Mouse (Mus musculus): ENCODE measurements around the gene Itgbl1. TPM values are rescaled to one million over a fixed set of nuclear protein-coding genes. Genes with fewer than 3 reads are reported as not detected.

The Itgbl1 gene
- polyA plus RNA-seq, 1 experiment = 0.06 TPM

GRCm38 (mm10) chr14:123751017-123751416 is 91.2 kb downstream of the Itgbl1 start:
- H3K27me3 ChIP-seq (ENCODE audit: control insufficient read depth, insufficient read depth, insufficient read length) = no peaks in the 10 kb centered on the region
- TF ChIP-seq MYOD1 (IDR thresholded peaks at IDR 0.05; ENCODE audit: control insufficient read depth, insufficient read length, low read depth) = no peak
- TF ChIP-seq CTCF (IDR thresholded peaks at IDR 0.05; ENCODE audit: control insufficient read depth, insufficient read depth, insufficient read length) = no peak
- TF ChIP-seq MYOG (IDR thresholded peaks at IDR 0.05; ENCODE audit: control insufficient read depth, extremely low read depth, insufficient read length) = no peak
- no peak for TF ChIP-seq FOSL1 (IDR thresholded peaks at IDR 0.05; ENCODE audit: insufficient read depth, low read length, poor library complexity, severe bottlenecking)
- TF ChIP-seq USF1 (IDR thresholded peaks at IDR 0.05; ENCODE audit: low read depth) = no peak
- no peak for TF ChIP-seq CEBPB (IDR thresholded peaks at IDR 0.05; ENCODE audit: low read depth)
- TF ChIP-seq MAX (IDR thresholded peaks at IDR 0.05) = no peak

GRCm38 (mm10) chr14:123759534-123759933 is 99.8 kb downstream of the Itgbl1 start:
- no peaks in the 10 kb centered on the region for H3K36me3 ChIP-seq (ENCODE audit: control insufficient read depth, insufficient read depth)
- no peak overlapping the region for H3ac ChIP-seq (ENCODE audit: control insufficient read depth, insufficient read length, low read depth)
- H3K27me3 ChIP-seq (ENCODE audit: control insufficient read depth, insufficient read depth, insufficient read length) = no peaks in the 10 kb centered on the region
- no peaks in the 10 kb centered on the region for H3K79me3 ChIP-seq (ENCODE audit: low read depth)
- TF ChIP-seq CEBPB (IDR thresholded peaks at IDR 0.05; ENCODE audit: low read depth) = no peak
- TF ChIP-seq MYOD1 (IDR thresholded peaks at IDR 0.05; ENCODE audit: control insufficient read depth, insufficient read length, low read depth) = no peak
- no peak for TF ChIP-seq MYOG (IDR thresholded peaks at IDR 0.05; ENCODE audit: control insufficient read depth, extremely low read depth, insufficient read length)
- H3K4me3 ChIP-seq (ENCODE audit: insufficient read depth, poor library complexity, severe bottlenecking) = no peak overlapping the region
- no peaks in the 10 kb centered on the region for H3K79me2 ChIP-seq (ENCODE audit: control insufficient read depth, insufficient read depth)

More at GRCm38 (mm10) chr14:123751017-123751416, 91.2 kb downstream of the Itgbl1 start:
- no peaks in the 10 kb centered on the region for H3K79me3 ChIP-seq (ENCODE audit: low read depth)
- no peak overlapping the region for H3ac ChIP-seq (ENCODE audit: control insufficient read depth, insufficient read length, low read depth)
- no peaks in the 10 kb centered on the region for H3K36me3 ChIP-seq (ENCODE audit: control insufficient read depth, insufficient read depth)
- no peak overlapping the region for H3K4me3 ChIP-seq (ENCODE audit: insufficient read depth, poor library complexity, severe bottlenecking)
- no peaks in the 10 kb centered on the region for H3K79me2 ChIP-seq (ENCODE audit: control insufficient read depth, insufficient read depth)

- no peak overlapping the region for H3ac ChIP-seq (ENCODE audit: control insufficient read depth, insufficient read length, low read depth)
- H3K27me3 ChIP-seq (ENCODE audit: control insufficient read depth, insufficient read depth, insufficient read length) = no peaks in the 10 kb centered on the region
- no peaks in the 10 kb centered on the region for H3K79me3 ChIP-seq (ENCODE audit: low read depth)
- no peaks in the 10 kb centered on the region for H3K36me3 ChIP-seq (ENCODE audit: control insufficient read depth, insufficient read depth)
- TF ChIP-seq CEBPB (IDR thresholded peaks at IDR 0.05; ENCODE audit: low read depth) = no peak
- no peak for TF ChIP-seq USF1 (IDR thresholded peaks at IDR 0.05; ENCODE audit: low read depth)
- TF ChIP-seq MAX (IDR thresholded peaks at IDR 0.05) = no peak
- no peak for TF ChIP-seq FOSL1 (IDR thresholded peaks at IDR 0.05; ENCODE audit: insufficient read depth, low read length, poor library complexity, severe bottlenecking)
- TF ChIP-seq MYOG (IDR thresholded peaks at IDR 0.05; ENCODE audit: control insufficient read depth, extremely low read depth, insufficient read length) = no peak
- TF ChIP-seq MYOD1 (IDR thresholded peaks at IDR 0.05; ENCODE audit: control insufficient read depth, insufficient read length, low read depth) = no peak
- TF ChIP-seq CTCF (IDR thresholded peaks at IDR 0.05; ENCODE audit: control insufficient read depth, insufficient read depth, insufficient read length) = no peak
- no peak overlapping the region for H3K4me3 ChIP-seq (ENCODE audit: insufficient read depth, poor library complexity, severe bottlenecking)
- H3K79me2 ChIP-seq (ENCODE audit: control insufficient read depth, insufficient read depth) = no peaks in the 10 kb centered on the region
These were observed 100.3 kb downstream of the Itgbl1 start for GRCm38 (mm10) chr14:123760079-123760478.

- Histone ChIP-seq H3K36me3 (ENCODE audit: control insufficient read depth, insufficient read depth) (no peaks in the 10 kb centered on the region), H3K79me3 (ENCODE audit: low read depth) (no peaks in the 10 kb centered on the region), H3ac (ENCODE audit: control insufficient read depth, insufficient read length, low read depth) (no peak overlapping the region), H3K79me2 (ENCODE audit: control insufficient read depth, insufficient read depth) (no peaks in the 10 kb centered on the region), H3K4me3 (ENCODE audit: insufficient read depth, poor library complexity, severe bottlenecking) (no peak overlapping the region), H3K27me3 (ENCODE audit: control insufficient read depth, insufficient read depth, insufficient read length) (no peaks in the 10 kb centered on the region)
- TF ChIP-seq MAX (IDR thresholded peaks at IDR 0.05) (no peak), MYOG (IDR thresholded peaks at IDR 0.05; ENCODE audit: control insufficient read depth, extremely low read depth, insufficient read length) (no peak), USF1 (IDR thresholded peaks at IDR 0.05; ENCODE audit: low read depth) (no peak), MYOD1 (IDR thresholded peaks at IDR 0.05; ENCODE audit: control insufficient read depth, insufficient read length, low read depth) (no peak), CTCF (IDR thresholded peaks at IDR 0.05; ENCODE audit: control insufficient read depth, insufficient read depth, insufficient read length) (no peak), CEBPB (IDR thresholded peaks at IDR 0.05; ENCODE audit: low read depth) (no peak)
These were observed 142.0 kb downstream of the Itgbl1 start for GRCm38 (mm10) chr14:123801744-123802143.

GRCm38 (mm10) chr14:123837662-123838061 is 177.9 kb downstream of the Itgbl1 start:
- no peaks in the 10 kb centered on the region for H3K36me3 ChIP-seq (ENCODE audit: control insufficient read depth, insufficient read depth)
- no peaks in the 10 kb centered on the region for H3K79me2 ChIP-seq (ENCODE audit: control insufficient read depth, insufficient read depth)
- H3K79me3 ChIP-seq (ENCODE audit: low read depth) = no peaks in the 10 kb centered on the region
- H3K27me3 ChIP-seq (ENCODE audit: control insufficient read depth, insufficient read depth, insufficient read length) = no peaks in the 10 kb centered on the region
- no peak overlapping the region for H3K4me3 ChIP-seq (ENCODE audit: insufficient read depth, poor library complexity, severe bottlenecking)
- H3ac ChIP-seq (ENCODE audit: control insufficient read depth, insufficient read length, low read depth) = no peak overlapping the region
- no peak for TF ChIP-seq CTCF (IDR thresholded peaks at IDR 0.05; ENCODE audit: control insufficient read depth, insufficient read depth, insufficient read length)
- no peak for TF ChIP-seq MYOD1 (IDR thresholded peaks at IDR 0.05; ENCODE audit: control insufficient read depth, insufficient read length, low read depth)
- TF ChIP-seq CEBPB (IDR thresholded peaks at IDR 0.05; ENCODE audit: low read depth) = no peak
- TF ChIP-seq MAX (IDR thresholded peaks at IDR 0.05) = no peak
- no peak for TF ChIP-seq USF1 (IDR thresholded peaks at IDR 0.05; ENCODE audit: low read depth)
- TF ChIP-seq FOSL1 (IDR thresholded peaks at IDR 0.05; ENCODE audit: insufficient read depth, low read length, poor library complexity, severe bottlenecking) = no peak

- Histone ChIP-seq H3ac (ENCODE audit: control insufficient read depth, insufficient read length, low read depth) (no peak overlapping the region), H3K79me3 (ENCODE audit: low read depth) (no peaks in the 10 kb centered on the region), H3K36me3 (ENCODE audit: control insufficient read depth, insufficient read depth) (no peaks in the 10 kb centered on the region), H3K27me3 (ENCODE audit: control insufficient read depth, insufficient read depth, insufficient read length) (no peaks in the 10 kb centered on the region), H3K4me3 (ENCODE audit: insufficient read depth, poor library complexity, severe bottlenecking) (no peak overlapping the region), H3K79me2 (ENCODE audit: control insufficient read depth, insufficient read depth) (no peaks in the 10 kb centered on the region)
- TF ChIP-seq MYOD1 (IDR thresholded peaks at IDR 0.05; ENCODE audit: control insufficient read depth, insufficient read length, low read depth) (no peak), FOSL1 (IDR thresholded peaks at IDR 0.05; ENCODE audit: insufficient read depth, low read length, poor library complexity, severe bottlenecking) (no peak), MAX (IDR thresholded peaks at IDR 0.05) (no peak), USF1 (IDR thresholded peaks at IDR 0.05; ENCODE audit: low read depth) (no peak)
These were observed 184.1 kb downstream of the Itgbl1 start for GRCm38 (mm10) chr14:123843675-123844425.

Data from C2C12 (cell line).